Mouse (Mus musculus): ENCODE measurements around the gene Kcns3. TPM values are rescaled to one million over a fixed set of nuclear protein-coding genes. Genes with fewer than 3 reads are reported as not detected.
"Not testable (repeated sequence)": the region's sequence is repeated elsewhere in the genome, so short reads cannot be mapped to it uniquely, and the experiment has no call there.

The Kcns3 gene
- polyA plus RNA-seq, 2 experiments: 2.6 to 3.6 TPM

- Histone ChIP-seq H3K9me3 (ENCODE audit: control insufficient read depth, low read length) (no peaks in the 10 kb centered on the region), H3K27ac (replicated peaks; ENCODE audit: low read depth, low read length) (no peak overlapping the region), H3K4me3 (replicated peaks; ENCODE audit: low read length) (no peak overlapping the region), H3K36me3 (ENCODE audit: control insufficient read depth, insufficient read depth, low read length) (no peaks in the 10 kb centered on the region), H3K4me2 (replicated peaks; ENCODE audit: low read depth, low read length, severe bottlenecking) (no peak overlapping the region), H3K4me1 (ENCODE audit: control insufficient read depth, insufficient read depth, low read length) (no peaks in the 10 kb centered on the region), H3K27me3 (ENCODE audit: control insufficient read depth, insufficient read depth, low read length) (no peaks in the 10 kb centered on the region), H3K9ac (ENCODE audit: low read depth, low read length, severe bottlenecking) (no peak overlapping the region)
- TF ChIP-seq POLR2A (IDR thresholded peaks at IDR 0.05; ENCODE audit: borderline replicate concordance, extremely low read depth, insufficient read depth, insufficient read length): no peak
- no peak for DNase-seq (ENCODE audit: low spot score)
- ATAC-seq (ENCODE audit: low FRiP score, low read depth): no peak
- 41% methylated on average over 5 of the region's 5 CpGs for WGBS
Observed at GRCm38 (mm10) chr12:11086866-11087265, 64.0 kb downstream of the Kcns3 start.

GRCm38 (mm10) chr12:11071079-11071478 lies 79.8 kb downstream of the Kcns3 start:
- Histone ChIP-seq H3K9me3 (ENCODE audit: control insufficient read depth, low read length) (no peaks in the 10 kb centered on the region), H3K4me1 (ENCODE audit: control insufficient read depth, insufficient read depth, low read length) (no peaks in the 10 kb centered on the region), H3K4me3 (replicated peaks; ENCODE audit: low read length) (no peak overlapping the region), H3K27ac (replicated peaks; ENCODE audit: low read depth, low read length) (no peak overlapping the region), H3K9ac (ENCODE audit: low read depth, low read length, severe bottlenecking) (no peak overlapping the region), H3K4me2 (replicated peaks; ENCODE audit: low read depth, low read length, severe bottlenecking) (no peak overlapping the region), H3K27me3 (ENCODE audit: control insufficient read depth, insufficient read depth, low read length) (no peaks in the 10 kb centered on the region), H3K36me3 (ENCODE audit: control insufficient read depth, insufficient read depth, low read length) (no peaks in the 10 kb centered on the region)
- WGBS: 89% methylated on average over 2 of the region's 2 CpGs
- DNase-seq (ENCODE audit: low spot score): no peak
- TF ChIP-seq POLR2A (IDR thresholded peaks at IDR 0.05; ENCODE audit: borderline replicate concordance, extremely low read depth, insufficient read depth, insufficient read length): no peak
- ATAC-seq (ENCODE audit: low FRiP score, low read depth): no peak

- Histone ChIP-seq H3K36me3 (ENCODE audit: control insufficient read depth, insufficient read depth, low read length) (no peaks in the 10 kb centered on the region), H3K4me3 (replicated peaks; ENCODE audit: low read length) (no peak overlapping the region), H3K27ac (replicated peaks; ENCODE audit: low read depth, low read length) (no peak overlapping the region), H3K4me1 (ENCODE audit: control insufficient read depth, insufficient read depth, low read length) (no peaks in the 10 kb centered on the region), H3K9ac (ENCODE audit: low read depth, low read length, severe bottlenecking) (no peak overlapping the region), H3K27me3 (ENCODE audit: control insufficient read depth, insufficient read depth, low read length) (no peaks in the 10 kb centered on the region), H3K9me3 (ENCODE audit: control insufficient read depth, low read length) (no peaks in the 10 kb centered on the region), H3K4me2 (replicated peaks; ENCODE audit: low read depth, low read length, severe bottlenecking) (no peak overlapping the region)
- DNase-seq (ENCODE audit: low spot score): no peak
- no peak for TF ChIP-seq POLR2A (IDR thresholded peaks at IDR 0.05; ENCODE audit: borderline replicate concordance, extremely low read depth, insufficient read depth, insufficient read length)
- WGBS: 85% methylated on average over 2 of the region's 2 CpGs
- no peak for ATAC-seq (ENCODE audit: low FRiP score, low read depth)
Observed at GRCm38 (mm10) chr12:11066865-11067264, 84.0 kb downstream of the Kcns3 start.

- not testable (repeated sequence) for ATAC-seq (ENCODE audit: low FRiP score, low read depth)
- WGBS: 82% methylated on average over 4 of the region's 4 CpGs
Observed at GRCm38 (mm10) chr12:11052676-11053075, 98.2 kb downstream of the Kcns3 start.

GRCm38 (mm10) chr12:11041821-11042220 lies 109.0 kb downstream of the Kcns3 start:
- no peak overlapping the region for H3K4me2 ChIP-seq (replicated peaks; ENCODE audit: low read depth, low read length, severe bottlenecking)
- no peak overlapping the region for H3K27ac ChIP-seq (replicated peaks; ENCODE audit: low read depth, low read length)
- no peak overlapping the region for H3K4me3 ChIP-seq (replicated peaks; ENCODE audit: low read length)
- H3K4me1 ChIP-seq (ENCODE audit: control insufficient read depth, insufficient read depth, low read length): no peaks in the 10 kb centered on the region
- ATAC-seq (ENCODE audit: low FRiP score, low read depth) (no peak), DNase-seq (ENCODE audit: low spot score) (no peak)
- H3K36me3 ChIP-seq (ENCODE audit: control insufficient read depth, insufficient read depth, low read length): no peaks in the 10 kb centered on the region
- no peak overlapping the region for H3K9ac ChIP-seq (ENCODE audit: low read depth, low read length, severe bottlenecking)
- TF ChIP-seq POLR2A (IDR thresholded peaks at IDR 0.05; ENCODE audit: borderline replicate concordance, extremely low read depth, insufficient read depth, insufficient read length): no peak
- H3K9me3 ChIP-seq (ENCODE audit: control insufficient read depth, low read length): no peaks in the 10 kb centered on the region
- no peaks in the 10 kb centered on the region for H3K27me3 ChIP-seq (ENCODE audit: control insufficient read depth, insufficient read depth, low read length)

More at GRCm38 (mm10) chr12:11052676-11053075, 98.2 kb downstream of the Kcns3 start:
- not testable (repeated sequence) for H3K9ac ChIP-seq (ENCODE audit: low read depth, low read length, severe bottlenecking); H3K27ac ChIP-seq (replicated peaks; ENCODE audit: low read depth, low read length); H3K27me3 ChIP-seq (ENCODE audit: control insufficient read depth, insufficient read depth, low read length); H3K4me3 ChIP-seq (replicated peaks; ENCODE audit: low read length); H3K4me1 ChIP-seq (ENCODE audit: control insufficient read depth, insufficient read depth, low read length); DNase-seq (ENCODE audit: low spot score); H3K4me2 ChIP-seq (replicated peaks; ENCODE audit: low read depth, low read length, severe bottlenecking); H3K9me3 ChIP-seq (ENCODE audit: control insufficient read depth, low read length); H3K36me3 ChIP-seq (ENCODE audit: control insufficient read depth, insufficient read depth, low read length)

Other genes starting within 250 kb of the Kcns3 start
- 0.15 TPM in 1 of 2 replicates, not detected in the other for gene Msgn1, start 57.9 kb upstream of the Kcns3 start, polyA plus RNA-seq (2012; rRNA removed)
- gene Msgn1, start 57.9 kb upstream of the Kcns3 start, polyA plus RNA-seq (2014; fragmentation: Nextera tagmentation; extraction: Ambion mirVana): not detected in 2 replicates
- gene Gen1, start 114.7 kb upstream of the Kcns3 start, polyA plus RNA-seq (2012; rRNA removed): 4.9 and 5.9 TPM in 2 replicates
- gene Gen1, start 114.7 kb upstream of the Kcns3 start, polyA plus RNA-seq (2014; fragmentation: Nextera tagmentation; extraction: Ambion mirVana): 7.0 and 8.3 TPM in 2 replicates
- 40.6 and 71.8 TPM in 2 replicates for gene Smc6, start 114.8 kb upstream of the Kcns3 start, polyA plus RNA-seq (2012; rRNA removed)
- gene Smc6, start 114.8 kb upstream of the Kcns3 start, polyA plus RNA-seq (2014; fragmentation: Nextera tagmentation; extraction: Ambion mirVana): 122 and 126 TPM in 2 replicates

Data from limb, embryonic 14.5 days (tissue).